Mouse (Mus musculus) yolk sac, embryonic 10.5 days (tissue): ENCODE measurements around the gene Gm37419.

Source experiments
- DNase-seq: peaks from one replicate; pipeline ENCODE4 v3.0.0-alpha.2; 2017; ENCODE audit warnings: low spot score

Gm37419 gene

DNA sequence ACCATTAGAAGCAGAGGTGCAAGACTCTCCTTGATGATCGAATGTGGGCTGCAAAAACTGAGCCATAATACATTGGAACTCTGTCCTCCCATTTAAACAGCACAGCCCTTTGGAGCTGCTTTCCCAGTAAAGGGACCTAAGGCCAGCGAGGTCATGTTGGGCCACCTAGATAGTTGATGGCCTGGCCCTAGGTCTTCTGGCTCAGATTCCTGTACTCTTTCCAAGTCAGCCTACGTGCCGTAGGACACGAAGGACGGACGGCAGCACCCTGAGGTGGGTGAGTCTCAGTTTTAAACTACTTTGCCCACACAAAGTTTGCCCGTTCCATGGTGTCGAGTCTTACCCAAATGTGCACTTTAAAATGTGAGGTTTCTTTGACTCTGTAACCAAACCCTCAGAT, 8.8 kb upstream of the Gm37419 start:
- DNase-seq: no peak

DNA sequence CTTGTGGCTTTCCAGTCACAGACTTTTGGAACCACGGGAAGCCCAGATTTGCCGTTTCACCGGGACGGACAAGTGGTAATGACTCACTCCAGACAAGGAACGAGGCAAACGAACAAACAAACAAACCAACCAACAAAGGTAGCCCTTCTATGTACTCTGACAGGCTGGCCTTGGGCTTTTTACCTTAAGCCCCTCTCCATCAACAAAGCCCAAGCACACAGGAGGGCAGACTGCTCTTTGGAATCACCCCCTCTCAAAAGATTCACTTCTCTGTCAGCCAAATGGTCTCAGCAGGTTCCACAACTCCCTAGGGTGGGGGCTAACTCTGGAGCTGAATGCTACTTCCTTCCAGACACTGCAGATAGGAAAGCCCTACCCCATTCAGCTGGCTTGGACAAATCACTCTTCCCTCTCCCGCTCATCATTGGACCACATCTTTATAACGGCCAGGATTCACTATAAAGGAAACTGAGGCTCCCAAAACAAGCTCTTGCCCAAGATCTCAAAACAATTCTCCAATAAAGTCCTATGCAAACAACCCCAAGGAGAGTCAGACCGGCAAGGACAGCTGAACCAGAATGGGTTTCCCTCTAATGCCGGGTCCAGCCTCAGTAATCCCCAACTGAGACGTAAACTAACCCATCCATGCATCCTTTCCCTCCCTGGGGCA, 7.9 kb upstream of the Gm37419 start:
- DNase-seq: no peak

DNA sequence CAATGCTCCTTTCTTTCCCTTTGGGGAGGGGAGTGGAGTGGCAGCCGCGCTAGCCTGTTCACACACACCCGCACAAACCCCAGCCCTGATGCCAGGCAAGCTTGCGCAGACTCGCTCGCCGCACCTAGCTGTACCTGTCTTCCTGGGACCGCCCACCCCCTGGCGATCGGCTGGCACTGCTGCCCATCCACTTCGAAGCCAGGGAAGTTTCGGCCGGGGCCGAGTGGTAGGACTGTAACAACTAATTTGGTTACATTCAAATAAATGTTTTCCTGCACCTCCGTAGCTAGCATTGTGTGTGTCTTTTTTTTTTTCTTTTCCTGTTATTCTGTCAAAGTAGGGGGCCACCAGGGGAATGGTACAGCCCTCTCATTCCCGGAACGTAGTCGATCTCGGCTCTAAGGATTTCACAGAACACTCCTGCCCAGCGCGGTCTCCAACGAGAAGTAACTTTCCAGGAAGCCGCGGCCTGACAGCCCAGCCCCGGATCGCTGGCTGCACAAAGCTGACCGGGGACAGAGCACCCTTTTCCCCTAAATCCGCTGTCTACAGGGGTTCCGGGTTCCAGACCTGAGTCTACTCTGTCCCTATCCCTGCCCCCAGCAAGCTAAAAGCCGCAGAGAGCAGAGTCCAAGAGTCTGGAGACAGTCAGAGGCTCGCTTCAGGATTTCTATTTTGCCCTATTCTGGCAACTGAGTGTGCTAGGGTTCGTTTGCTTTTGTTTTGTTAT, 7.1 kb upstream of the Gm37419 start:
- peak; percentile 24 for DNase-seq

DNA sequence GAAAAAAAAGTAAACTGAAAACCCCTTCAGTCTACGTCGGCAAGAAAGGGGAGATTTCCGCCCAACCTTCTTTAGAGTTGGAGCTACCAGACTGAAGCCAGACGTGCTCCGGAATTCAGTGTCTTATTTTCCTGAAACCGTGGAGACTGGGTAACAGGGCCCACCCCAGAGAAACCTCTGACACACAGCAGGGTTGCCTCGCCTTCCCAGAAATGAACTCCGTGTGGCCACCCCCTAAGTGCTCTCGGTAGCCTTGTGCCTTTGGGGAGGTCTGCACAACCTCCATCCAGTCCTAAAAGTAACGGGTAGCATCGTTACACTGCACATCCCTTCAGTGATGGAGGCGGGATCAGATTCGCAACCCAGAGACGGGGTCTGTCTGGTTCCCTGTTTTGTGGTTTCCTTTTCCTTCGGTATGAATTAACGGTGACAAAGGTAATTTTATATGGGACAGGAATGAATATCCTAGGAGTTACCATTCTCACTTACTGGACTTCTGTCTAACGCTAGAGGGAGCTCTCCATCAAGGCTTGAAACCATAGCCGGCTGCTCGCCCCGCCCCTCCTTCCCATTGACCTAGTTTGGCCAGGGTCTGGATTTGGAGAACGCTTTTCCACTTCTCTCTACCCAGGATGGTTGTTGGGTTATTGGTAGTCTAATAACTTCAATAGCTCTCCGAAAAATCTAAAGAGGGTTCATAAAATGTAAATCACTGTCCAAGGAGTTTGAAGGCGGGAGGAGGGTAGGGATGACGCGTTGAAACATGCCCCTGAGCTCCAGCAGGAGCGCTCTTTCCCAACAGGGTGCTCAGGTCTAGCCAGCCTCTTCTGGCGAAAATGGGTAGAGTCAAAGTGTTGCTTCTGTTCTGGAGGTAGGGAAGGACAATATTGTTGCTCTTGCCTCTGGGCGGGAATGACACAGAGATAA, 6.1 kb upstream of the Gm37419 start:
- DNase-seq: peak; percentile 83

DNA sequence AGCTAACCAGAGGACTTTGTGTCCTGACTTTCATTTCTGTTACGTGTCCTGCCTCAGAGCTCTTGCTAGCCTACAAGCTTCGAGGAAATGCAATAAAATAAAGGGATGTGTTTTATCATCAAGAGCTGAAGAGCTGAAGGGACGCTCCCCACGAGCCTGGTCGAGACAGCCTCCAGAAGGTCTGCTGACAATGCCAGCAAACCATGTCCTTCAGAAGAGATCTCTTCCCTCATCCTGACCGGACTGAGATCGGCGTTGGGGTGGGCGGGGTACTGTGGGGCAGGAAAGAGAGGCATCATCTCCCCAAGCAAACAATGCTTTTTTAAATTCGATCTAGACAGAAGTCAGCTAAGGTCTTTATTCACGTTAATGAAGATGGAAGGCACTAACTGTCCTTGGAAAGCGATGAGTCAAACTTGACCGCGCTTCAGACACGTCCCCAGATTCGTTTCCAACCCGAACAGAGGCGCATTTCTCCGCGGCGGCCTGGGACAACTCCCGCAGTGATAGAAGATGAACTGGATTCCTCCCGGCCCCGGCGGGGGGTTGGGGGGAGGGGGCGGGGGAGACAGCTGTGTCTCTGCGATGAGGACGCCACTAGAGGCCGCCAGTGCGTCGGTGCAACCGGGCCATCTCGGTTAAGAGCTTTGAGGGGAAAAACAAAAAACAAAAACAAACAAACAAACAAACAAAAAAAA, 5.2 kb upstream of the Gm37419 start:
- DNase-seq: peak; percentile 73

DNA sequence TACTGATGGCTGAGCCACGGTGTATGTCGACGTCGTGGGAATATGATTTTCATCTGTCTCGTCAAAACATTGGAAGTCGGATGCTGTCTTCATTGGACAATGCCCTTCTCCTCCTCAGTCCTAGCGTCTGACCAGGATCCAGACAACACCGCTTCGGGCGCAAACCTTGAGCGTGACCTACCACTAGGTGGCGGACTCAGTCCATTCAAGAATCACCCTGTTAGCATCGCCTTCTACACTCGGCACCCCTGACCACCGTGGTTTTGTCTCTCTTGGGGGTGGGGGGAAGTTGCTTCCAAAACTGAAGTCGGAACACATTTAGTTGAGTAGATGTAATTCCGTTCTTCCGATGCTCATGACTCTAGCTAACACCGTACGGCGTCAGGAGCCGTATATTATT, 4.1 kb upstream of the Gm37419 start:
- DNase-seq: peak; percentile 81

DNA sequence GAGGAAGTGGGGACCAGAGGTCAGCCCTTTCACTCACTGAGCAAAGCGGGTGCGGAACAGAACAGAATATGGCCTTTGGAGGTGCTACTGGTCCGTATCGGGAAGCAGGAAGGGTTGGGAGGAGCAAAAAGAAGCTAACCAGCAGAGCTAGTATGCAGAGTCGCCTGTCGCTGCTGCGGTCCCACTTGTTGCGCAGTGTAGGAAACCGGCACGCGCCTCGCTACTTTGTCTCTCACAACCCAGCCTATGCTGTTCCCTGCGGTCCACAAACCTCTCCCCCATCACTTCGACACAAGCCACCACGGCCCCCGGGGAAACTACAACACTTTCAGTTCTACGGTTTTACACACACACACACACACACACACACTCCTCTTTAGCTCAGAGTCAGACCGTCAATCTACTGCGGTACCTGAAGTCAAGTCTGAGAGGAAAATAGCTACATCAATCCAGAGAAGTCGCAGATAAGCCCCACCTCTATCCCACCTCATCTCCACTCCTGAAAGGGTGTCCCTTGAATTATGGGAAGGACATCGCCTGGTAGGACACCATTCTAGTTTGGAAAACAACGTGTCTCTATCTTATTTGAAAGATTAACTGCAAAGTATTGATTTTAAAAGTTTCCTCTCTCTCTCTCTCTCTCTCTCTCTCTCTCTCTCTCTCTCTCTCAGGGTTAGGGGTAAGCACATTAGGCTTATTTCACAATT, 3.4 kb upstream of the Gm37419 start:
- peak; percentile 46 for DNase-seq

DNA sequence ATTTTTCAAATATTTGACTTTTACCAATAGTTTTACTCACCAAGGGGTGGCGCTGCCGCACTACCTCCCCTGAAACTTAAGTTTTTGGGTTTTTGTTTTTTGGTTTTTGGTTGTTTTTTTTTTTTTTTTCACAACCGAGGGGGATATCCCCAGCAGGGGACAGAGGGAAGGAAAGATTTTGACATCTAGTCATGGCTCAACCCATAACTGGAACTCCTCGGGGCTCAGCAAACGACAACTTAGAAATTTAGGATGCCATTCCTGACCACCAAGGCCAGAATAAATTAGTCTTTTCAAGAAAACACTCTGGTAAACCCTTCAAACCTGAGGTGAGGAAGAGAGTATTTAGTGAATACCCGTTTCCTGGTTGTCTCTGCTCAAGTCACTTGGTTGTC, 2.8 kb upstream of the Gm37419 start:
- no peak for DNase-seq

DNA sequence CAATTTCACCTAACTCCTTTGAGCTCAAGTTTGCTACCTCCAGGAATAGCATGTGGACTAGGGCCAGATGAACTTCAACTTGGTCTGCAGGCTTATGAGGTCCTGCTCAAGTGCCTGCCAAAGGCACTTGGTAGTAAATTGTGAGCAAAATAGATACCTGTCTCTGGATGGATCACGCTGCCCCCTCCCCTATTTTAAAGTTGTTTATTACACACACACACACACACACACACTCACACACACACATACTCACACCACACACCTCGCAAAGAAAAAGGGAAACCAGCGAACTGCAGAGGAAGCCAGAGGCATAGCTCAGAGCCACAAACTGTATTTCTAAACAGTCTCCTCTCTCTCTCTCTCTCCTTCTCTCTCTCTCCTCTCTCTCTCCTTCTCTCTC, 2.1 kb upstream of the Gm37419 start:
- no peak for DNase-seq

DNA sequence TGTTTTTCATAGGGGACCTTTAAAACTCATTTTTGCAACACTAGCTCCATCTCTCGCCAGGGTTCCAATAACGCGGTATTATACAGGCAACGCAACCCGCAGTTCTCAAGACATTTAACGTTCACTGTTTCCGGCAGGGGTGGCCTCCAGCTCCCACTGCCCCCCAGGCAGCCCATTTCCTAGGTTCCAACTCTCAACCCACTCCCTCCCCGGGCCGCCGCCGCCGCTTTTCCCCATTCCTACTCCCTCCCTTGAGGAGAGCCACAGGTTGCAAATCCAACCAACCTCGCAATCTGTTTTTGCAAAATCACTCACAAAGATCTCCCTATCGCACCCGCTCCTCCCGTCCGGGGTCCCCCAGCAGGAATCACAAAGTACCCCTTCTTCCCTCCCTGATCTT, 1.4 kb upstream of the Gm37419 start:
- peak; percentile 41 for DNase-seq

DNA sequence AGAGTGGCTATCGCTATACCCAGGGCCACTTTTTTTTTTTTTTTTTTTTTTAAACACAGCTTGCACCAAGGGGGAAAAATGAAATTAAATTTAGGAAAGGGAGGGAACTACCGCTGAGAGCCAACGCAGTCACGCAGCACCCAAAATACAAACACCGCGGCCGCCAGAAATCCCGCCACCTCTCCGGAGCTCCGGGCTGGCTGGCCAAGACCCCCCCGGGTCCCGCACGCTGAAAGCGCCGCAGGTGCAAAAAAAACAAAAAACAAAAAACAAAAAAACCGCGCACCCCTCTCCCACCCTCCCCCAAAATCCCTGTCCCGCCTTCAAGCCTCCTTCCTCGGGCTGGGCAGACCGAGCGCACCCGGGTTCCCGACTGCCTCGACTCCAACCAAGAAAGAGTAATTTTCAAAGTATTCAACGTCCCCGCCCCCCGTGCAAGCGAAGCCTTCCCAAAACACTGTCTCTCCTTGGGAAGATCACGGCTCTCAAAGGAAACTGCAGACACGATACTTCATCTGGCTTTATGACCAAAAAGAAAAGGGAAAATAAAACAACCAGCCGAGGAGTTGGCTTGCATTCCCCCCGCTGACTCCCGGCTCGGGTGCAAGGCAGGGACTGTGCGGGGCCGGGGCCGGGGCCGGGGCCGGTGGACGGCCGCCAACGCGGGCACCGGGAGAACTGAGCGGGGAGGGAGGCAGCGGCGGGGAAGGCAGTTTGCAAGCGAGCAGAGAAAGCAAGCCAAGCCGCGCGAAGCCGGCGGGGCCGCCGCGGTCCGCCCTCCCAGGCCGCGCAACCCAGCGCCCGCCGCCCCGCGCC, 733 bp upstream of the Gm37419 start:
- peak; percentile 59 for DNase-seq

DNA sequence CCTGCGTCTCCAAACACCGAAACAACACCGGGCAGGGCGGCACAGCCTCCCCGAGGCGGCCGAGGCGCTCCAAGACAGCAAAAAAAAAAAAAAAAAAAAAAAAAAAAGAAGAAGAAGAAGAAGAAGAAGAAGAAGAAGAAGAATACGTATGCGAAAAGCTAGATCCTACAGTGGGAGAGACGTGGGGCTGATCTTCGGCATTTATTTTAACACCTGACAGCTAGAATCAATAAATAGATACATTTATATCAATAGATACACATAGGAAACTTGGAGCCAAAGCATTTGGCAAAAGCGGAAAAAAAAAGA, 171 bp upstream of the Gm37419 start:
- DNase-seq: no peak

DNA sequence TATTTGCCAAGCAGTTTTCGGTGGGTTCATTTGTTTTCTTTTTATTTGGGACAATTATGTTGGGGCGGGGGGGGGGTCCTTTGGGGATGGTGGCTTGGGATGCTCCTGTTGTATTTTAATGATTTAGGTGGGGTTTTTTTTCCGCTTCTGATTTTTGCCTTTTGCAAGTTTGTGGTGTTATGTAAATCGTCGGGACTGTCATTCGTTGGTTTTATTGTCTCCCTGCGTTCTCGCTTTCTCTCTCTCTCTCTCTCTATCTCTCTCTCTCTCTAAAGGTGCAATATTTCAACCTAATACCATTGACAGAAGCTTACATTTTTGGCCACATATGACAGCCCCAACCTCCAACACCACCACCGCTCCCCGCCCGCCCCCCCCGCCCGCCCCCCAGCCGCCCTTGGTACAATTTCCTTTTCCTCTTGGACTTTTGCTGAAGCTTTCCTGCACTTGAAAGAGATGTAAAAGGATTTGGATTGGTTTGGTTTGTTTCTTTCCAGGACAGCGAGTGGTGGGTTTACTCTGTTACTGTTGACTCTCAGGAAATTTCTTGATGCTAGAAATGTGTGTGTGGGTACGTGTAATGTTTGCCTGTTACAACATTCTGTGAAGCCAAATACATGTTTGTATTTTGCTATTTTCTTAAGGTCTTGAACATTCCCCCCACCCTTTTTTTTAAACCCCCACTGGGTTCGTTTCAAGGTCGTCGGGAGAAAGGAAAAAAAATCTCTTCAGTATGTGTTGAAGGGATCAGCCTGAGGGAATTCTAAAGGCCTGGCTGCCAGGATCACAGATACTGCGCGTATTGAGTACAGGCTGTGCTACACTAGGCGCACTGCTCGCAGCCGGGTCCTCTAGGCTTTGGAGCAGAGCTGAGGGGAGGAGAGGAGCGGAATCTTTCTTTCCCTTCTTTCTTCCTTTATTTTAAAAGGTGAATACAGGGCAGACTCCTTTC, 1.2 kb downstream of the Gm37419 start:
- peak; percentile 27 for DNase-seq

DNA sequence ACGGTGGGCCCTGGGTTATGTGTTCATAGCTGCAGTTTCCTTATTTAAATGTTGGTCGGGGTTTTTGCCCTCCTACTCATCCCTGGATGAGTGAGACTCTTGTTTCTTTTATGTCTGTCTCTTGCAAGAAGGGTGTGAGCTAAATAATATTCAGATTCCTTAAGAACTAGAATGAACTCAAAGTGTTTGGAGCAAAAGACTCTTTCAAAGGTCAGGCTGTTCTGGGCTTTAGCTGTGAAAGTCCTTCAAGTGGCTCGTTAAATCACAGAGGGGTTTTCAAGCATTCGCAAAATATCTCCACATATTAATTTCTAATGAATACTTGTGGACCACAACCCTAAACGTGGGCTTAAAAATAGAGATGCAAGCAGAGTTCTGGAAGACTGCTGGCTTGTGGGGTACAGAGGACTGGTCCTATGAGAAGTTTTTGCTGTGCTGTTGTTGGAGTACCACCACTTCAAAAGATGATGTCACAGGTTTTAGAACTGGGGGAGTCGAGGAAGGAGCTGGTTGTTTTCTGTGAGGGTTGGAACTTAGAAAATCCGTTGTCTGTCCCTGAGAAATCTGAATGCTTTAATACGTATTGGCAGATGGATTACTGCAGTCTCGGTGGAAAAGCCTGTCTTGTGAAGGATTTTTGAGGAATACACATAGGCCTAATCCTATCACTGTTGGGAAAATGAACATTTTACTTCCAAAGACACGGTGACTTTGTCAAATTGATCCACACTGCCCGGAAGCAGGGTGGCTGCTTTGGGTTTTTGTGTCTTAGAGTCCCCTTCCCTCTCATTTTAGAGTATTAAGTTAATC, 2.1 kb downstream of the Gm37419 start:
- no peak for DNase-seq

DNA sequence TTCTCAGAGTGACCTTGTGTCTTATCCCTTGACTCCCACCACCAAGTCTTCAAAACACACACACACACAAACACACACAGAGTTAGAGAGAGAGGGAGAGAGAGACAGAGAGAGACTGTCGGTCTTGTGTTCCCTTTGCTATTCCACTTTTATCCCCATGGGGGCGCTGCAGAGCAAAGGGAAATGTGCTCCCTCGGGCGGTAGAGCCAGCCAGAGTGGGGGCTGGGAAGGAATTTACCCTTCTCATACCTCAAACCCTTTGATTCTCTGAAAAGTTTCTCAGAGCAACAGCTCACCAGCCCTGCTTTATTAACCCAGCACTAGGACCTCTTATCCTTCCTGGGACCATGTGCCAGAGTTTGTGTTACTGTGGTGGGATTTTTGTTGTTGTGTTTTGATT, 2.9 kb downstream of the Gm37419 start:
- peak; percentile 82 for DNase-seq

DNA sequence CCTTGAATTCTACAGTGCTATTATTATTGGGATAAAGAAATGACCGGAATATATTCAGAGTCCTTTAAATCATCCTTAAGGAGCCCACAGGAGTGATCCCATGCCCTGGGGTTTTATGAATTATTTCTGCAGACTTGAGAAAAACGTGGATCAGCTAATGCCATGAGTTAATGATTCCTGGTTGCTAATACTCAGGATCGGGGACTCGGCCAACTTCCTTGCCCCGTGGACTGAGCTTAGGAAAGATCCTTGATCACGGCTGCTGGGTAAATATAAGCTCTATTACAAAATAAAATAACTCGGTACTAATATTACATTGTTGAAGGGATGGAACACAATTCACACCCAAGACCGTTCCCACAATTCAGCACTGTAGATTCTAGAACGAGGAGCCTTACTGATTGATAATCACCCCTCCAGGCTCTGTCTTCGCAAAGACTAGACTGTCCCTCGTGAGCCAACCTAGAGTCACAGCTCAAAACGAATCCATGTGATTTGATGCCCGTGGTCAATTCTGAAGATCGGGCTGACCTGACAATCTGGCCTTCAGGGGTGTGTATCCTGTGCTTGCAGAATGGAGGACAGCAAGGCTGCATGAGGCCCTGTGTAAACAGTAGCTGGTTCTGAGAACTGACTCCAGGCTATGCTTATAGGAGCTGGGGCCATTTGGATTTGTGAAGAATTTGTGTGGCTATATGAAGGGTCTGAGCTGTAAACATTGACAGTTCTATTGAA, 3.7 kb downstream of the Gm37419 start:
- peak; percentile 15 for DNase-seq

DNA sequence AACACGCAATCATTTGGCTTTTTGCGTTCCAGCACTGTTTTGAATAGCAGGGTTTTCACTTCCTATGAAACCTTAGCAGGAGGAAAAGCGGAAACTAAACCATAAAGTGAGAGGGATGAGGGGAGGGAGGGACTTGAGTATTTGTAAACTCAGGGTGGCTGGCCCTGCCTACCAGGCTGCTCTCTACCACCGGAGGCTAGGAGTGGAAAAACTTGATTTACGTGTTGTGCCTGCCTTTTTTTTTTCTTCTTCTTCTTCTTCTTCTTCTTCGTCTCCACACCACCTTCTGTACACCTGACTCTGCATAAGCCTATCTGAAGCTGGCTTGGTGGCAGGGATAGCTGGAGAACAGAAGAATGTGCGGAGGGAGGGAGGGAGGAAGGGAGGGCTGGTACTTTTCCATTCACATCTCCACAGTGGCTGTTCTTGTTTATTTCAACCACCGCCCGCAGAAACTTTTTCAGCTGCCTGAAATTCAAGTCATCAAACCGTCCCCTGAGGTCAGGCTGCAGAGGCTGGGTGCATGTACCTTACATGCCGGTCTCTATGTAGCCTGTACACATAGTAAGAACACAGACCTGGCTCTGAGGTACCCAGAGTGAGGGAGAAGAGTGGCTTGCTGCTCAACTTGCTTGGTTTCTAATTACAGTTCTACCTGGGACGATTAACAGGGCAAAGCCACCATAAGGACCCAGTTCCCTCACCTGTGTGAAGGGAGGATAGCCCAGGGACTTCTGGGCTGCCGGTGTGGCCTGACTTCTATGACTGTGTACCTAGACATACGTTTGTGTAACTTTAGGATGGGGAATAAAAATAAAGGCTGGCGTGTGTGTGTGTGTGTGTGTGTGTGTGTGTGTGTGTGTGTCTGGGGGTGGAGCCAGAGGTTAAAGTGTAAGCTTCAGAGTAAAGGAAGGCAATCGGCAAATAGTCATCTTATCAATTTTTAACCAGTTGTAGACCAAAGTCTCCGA, 5.4 kb downstream of the Gm37419 start:
- peak; percentile 76 for DNase-seq
